Mouse (Mus musculus) kidney, adult 11 months (tissue): ENCODE results near the gene Chodl.

Experiments used
- DNase-seq: peaks from one replicate; pipeline ENCODE4 v3.0.0; 2022

Gene Chodl

DNA sequence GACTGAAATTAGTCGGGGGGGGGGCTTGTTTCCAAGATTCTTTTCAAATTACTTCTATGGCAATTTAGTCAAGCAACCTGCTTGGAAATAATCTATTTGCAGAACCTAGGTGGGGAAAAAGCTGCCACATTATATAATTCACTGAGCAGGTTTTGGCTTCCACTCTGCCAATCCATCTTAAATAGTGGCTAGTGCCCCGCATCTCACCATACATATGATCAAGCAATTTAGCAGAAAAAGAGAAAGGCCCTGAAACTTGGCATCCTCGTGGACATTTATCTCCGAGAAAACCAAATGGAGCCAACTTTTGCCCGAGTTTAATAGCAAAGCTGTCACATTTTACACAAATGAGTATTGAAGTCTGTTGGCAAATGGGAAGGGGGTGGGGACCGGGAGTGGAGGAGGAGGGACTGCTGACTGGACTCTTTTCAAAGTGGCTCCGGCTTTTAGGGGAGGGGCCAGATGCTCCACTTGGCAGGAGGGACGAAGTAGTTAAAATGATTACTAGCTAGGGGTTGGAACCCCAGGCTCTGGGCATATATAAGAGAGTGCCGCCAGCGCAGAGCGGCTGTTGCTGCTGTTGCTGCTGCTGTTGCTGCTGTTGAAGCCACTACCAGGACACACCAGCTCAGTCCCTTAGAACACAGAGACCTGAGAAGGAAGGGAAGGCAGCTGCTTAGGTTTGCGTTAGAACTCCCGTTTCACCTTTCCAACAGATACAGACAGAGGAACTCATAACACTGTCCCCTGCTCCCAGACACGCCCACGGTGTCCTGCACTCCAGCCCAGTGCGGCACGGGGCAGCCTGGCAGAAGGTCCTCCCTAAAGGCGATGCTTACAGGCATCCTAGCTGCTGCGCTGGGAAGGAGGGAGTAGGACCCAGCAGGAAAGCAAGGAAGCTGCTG, at the start of gene Chodl:
Gene Chodl, plus strand, starts transcription at position 567 of the 905 bp plus-strand sequence.
- no peak for DNase-seq

DNA sequence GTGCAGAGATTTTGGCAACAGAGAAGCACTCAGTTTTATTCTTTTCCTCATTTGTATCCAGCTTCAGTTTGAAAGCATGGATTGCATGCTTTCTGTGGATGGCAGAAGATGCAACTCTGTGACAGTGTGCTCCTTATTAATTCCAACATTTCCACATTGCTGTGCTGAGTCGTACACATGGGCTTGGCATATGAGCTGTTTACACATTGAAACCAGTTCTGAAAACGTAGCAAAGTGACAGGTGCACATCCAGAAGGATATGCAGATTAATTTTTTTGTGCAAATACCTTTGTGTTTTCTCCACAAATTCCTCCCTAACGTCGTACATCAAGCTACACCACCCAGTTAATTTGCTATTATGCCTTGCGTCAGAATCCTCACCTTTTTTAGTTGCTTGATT, 8.1 kb upstream of the Chodl start:
- no peak for DNase-seq

DNA sequence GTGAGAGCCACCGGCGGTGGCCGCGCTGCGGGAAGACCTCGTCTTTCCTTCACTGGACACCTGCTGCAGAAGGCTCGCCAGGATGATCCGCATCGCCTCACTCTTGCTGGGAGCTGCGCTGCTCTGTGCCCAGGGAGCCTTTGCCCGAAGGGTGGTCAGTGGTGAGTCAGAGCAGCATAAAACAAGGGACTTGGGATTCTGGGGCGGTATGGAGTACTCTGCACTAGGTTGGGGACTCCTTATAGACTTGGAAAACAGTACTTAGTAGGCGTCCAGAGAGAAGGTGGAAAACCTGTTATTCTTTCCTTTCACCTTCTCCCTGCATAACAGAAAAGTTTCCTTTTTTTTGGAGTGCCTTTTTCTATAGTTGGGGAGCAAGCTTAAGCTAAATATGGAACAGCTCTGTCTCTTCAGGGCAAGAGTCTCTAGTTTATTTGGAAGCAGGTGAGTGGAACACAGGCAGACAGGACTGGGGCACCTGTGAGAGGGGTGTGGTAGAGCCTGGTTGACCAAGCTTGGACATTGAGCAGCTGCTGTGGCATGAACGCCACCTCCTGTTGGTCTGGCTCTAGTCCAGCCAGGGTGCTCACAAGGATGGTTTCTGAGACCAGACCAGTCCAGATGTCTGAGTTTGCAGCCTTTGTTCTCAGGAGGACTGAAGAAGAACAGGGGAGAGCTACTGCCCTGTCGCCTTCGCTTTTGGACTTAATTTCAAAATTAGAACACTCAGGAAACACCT, 708 bp downstream of the Chodl start:
- DNase-seq = no peak

DNA sequence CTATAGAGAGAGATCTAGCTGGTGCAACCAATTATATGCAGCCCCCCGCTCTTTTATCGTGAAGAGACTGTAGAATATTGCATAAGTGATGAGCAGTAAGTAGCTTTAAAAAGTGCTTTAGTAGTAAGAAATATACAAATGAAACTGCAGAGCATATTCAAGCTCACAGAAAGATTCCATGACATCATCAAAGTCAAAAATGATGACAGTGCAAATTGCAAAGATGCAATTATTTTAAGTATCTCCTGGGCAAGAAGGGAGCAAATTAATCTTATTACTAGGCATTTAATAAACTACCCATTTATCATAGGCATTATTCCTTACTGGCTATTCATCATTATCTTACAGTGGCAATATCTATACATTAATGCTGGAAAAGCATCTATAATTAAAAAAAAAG, 3.5 kb downstream of the Chodl start:
- DNase-seq = no peak

DNA sequence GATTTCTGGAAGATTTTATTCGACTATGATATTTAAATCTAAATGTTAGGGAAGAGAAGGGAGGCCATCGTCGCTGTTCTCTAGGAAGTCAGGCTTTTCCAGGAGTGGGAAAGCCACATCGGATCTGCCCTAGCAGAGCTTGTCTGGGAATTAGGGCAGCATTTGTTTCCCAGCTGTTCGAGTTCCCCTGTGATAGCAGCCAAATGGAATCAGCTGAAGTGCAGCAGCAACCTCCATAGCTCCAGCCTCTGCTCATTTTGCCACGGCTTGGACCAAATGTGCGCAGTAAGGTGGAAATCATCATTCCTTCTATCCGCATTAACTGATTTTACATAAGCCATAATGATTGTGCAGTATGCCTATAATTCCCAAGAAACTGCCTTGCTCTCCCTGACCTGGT, 7.0 kb downstream of the Chodl start:
- no peak for DNase-seq

DNA sequence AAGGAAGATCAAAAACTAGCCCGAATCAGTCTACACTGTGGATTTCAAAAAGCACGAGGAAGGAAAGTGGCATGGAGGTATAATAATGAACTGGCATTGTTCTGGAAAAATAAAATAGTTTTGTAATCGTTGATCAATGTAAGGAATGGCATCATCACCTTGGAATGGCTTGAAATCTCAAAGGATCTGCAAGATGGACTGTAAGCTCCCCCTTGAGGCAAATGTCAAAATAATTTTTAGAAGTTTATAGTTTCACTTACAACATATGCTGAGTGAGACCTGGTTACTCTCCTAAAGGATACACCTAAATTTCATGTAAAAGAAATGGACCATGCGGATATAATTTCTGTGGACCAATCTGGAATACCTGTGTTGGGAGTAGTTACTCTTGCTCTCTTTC, 19.6 kb downstream of the Chodl start:
- no peak for DNase-seq

DNA sequence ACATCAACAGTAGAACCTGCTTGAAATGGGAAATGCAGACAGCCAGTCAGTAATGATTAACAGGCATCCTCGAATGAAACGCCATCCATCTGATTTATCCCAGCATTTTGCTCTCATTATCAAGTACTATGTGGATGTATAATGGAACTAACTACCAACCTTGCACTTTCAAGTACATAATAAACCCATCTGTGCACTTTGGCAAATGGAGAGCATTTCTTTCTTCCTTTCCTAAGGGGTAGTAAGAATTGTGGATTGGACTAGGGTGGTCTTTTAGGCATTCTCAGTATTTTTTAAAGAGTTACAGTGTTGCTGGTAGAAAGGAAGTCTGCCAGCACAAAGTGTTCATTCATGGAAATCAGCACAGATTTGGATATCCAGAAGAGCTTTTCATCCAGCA, 26.7 kb downstream of the Chodl start:
- no peak for DNase-seq

DNA sequence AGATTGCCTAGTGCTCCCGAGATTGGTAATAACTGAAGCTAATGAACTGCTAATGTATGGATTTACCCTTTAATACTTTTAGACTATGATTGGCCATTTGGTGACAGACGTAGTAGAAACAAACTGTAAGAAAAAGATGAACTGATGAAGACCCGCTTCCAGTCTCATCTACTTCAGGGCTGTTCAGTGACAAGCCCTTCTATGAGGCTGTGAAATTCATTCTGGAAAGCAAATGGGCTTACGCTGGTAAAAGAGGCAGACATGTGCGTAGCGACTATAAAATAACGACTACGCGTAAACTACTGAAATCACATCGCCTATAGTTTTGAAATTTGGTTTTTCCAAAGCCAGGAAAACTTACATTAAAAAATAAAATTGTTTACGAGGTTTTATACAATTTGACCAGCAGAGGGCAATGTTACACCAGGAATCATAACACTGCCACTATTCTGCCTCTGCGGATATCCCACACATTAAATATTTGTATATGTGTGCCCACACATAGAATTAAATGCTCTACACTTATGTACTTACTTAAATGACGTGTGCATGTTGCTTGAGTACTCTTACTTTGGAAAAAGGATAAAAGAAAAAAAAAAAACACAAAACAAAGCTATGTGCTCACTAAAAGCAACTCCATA, 38.5 kb downstream of the Chodl start:
- no peak for DNase-seq

DNA sequence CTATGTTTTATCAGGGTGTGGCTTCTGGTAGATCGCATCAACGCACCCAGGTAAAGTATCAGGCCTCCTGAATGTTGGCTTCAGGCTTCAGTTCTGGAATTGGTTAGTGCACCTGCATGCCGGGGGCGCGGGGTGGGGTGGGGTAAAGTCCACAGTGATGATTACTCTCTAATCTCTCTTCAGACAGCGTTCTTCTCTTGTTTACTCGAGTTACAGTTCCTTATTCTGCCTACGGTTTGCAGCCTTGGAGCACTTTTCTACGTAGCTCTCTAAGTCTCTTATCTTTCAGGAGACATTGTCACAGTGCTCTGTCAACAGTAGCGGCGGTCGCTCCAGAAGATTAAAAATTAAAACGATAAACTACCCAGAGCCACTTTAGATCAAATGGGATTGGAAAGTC, 43.4 kb downstream of the Chodl start:
- no peak for DNase-seq

DNA sequence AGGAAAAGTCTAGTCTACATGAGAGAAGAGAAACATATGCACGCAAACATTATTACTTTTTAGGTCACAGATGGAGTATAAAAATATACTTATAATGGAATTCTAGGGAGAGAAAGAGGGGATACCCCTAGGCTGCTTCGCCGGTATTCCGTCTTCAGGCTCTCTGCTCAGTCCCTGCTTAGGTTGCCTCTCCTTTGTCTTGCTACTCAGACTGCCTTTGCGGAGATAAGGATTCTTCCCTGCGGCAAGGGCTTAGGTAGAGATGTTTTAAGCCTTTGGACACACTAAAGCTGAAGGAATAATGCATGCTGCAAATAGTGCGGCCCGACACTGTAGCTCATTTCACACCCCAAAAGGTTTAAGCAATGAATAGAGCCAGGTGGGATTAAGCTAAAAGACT, 45.6 kb downstream of the Chodl start:
- DNase-seq = no peak
